Mouse (Mus musculus): ENCODE data around the gene Entpd3. TPM values are rescaled to one million over a fixed set of nuclear protein-coding genes. Genes with fewer than 3 reads are reported as not detected.

Entpd3 gene
- total RNA-seq, 2 experiments from 2014 or later: not detected

Other genes with a start within 250 kb of the Entpd3 start
- gene Myrip, start 238.3 kb upstream of the Entpd3 start, total RNA-seq (2021): 1 to 10 TPM; 2.3 to 3.8 TPM
- 10 to 100 TPM; 61.5 to 62.0 TPM for gene Eif1b, start 47.6 kb upstream of the Entpd3 start, total RNA-seq (2021)
- gene Rpl14, start 31.6 kb downstream of the Entpd3 start, total RNA-seq (2021): 100 to 1,000 TPM; 373 to 377 TPM